Mouse (Mus musculus) cerebellum, adult 8-10 months (tissue): ENCODE results near the gene Chga.

Source experiments
- DNase-seq: peaks from one replicate; pipeline ENCODE4 v3.0.0; 2022

Gene Chga

GRCm38 (mm10) chr12:102554721-102555516, at the start of gene Chga:
Gene Chga (plus strand): TSS chr12:102554969.
- DNase-seq: peak; percentile 88

- DNase-seq: no peak
Observed at GRCm38 (mm10) chr12:102505131-102505713, 49.5 kb upstream of the Chga start.

- DNase-seq: no peak
Observed at GRCm38 (mm10) chr12:102505949-102506348, 48.8 kb upstream of the Chga start.

GRCm38 (mm10) chr12:102511363-102511762, 43.4 kb upstream of the Chga start:
- DNase-seq: peak; percentile 72

GRCm38 (mm10) chr12:102514151-102514550, 40.6 kb upstream of the Chga start:
- no peak for DNase-seq

GRCm38 (mm10) chr12:102514751-102515150, 40.0 kb upstream of the Chga start:
- DNase-seq: no peak

GRCm38 (mm10) chr12:102516151-102516550, 38.6 kb upstream of the Chga start:
- no peak for DNase-seq

- DNase-seq: no peak
Observed at GRCm38 (mm10) chr12:102517647-102518046, 37.1 kb upstream of the Chga start.

- no peak for DNase-seq
Observed at GRCm38 (mm10) chr12:102519929-102520720, 34.6 kb upstream of the Chga start.

- DNase-seq: peak; percentile 23
Observed at GRCm38 (mm10) chr12:102521777-102522319, 32.9 kb upstream of the Chga start.

- no peak for DNase-seq
Observed at GRCm38 (mm10) chr12:102524216-102524615, 30.6 kb upstream of the Chga start.

GRCm38 (mm10) chr12:102524760-102525159, 30.0 kb upstream of the Chga start:
- DNase-seq: peak; percentile 28

- no peak for DNase-seq
Observed at GRCm38 (mm10) chr12:102527989-102528388, 26.8 kb upstream of the Chga start.

- no peak for DNase-seq
Observed at GRCm38 (mm10) chr12:102535796-102536195, 19.0 kb upstream of the Chga start.

GRCm38 (mm10) chr12:102540278-102540677, 14.5 kb upstream of the Chga start:
- no peak for DNase-seq

GRCm38 (mm10) chr12:102541168-102541567, 13.6 kb upstream of the Chga start:
- DNase-seq: no peak

- no peak for DNase-seq
Observed at GRCm38 (mm10) chr12:102545122-102545521, 9.6 kb upstream of the Chga start.

GRCm38 (mm10) chr12:102550529-102550928, 4.2 kb upstream of the Chga start:
- DNase-seq: no peak

- DNase-seq: no peak
Observed at GRCm38 (mm10) chr12:102551186-102551585, 3.6 kb upstream of the Chga start.

GRCm38 (mm10) chr12:102552001-102552400, 2.8 kb upstream of the Chga start:
- no peak for DNase-seq

GRCm38 (mm10) chr12:102553705-102554275, 979 bp upstream of the Chga start:
- DNase-seq: no peak

GRCm38 (mm10) chr12:102555850-102556249, 1.1 kb downstream of the Chga start:
- peak; percentile 52 for DNase-seq

GRCm38 (mm10) chr12:102557372-102557771, 2.6 kb downstream of the Chga start:
- DNase-seq: no peak
